Mouse (Mus musculus) CH12.LX (cell line): ENCODE measurements around the gene Gm49405.
"Not testable (repeated sequence)": the region's sequence is repeated elsewhere in the genome, so short reads cannot be mapped to it uniquely, and the experiment has no call there.

Source experiments
- CTCF ChIP-seq, 2 experiments: IDR thresholded peaks in 1 of 2; conservative IDR thresholded peaks in 1 of 2; 2 replicates each; pipeline ENCODE4 v1.5.1; 2011 to 2012; ENCODE audit warnings: low read depth in 2 of 2, low read length in 2 of 2, improper control_type of control experiment in 1 of 2, inconsistent platforms in 1 of 2, mild to moderate bottlenecking in 1 of 2, moderate library complexity in 1 of 2
- EP300 ChIP-seq: IDR thresholded peaks from 2 replicates; pipeline ENCODE4 v1.6.1; 2011; ENCODE audit warnings: low read length, improper control_type of control experiment
- GABPA ChIP-seq: IDR thresholded peaks from 2 replicates; pipeline ENCODE4 v1.6.1; 2012; ENCODE audit warnings: low read depth, low read length, improper control_type of control experiment, inconsistent platforms; ENCODE audit not compliant: insufficient replicate concordance
- MAX ChIP-seq: IDR thresholded peaks from 2 replicates; pipeline ENCODE4 v1.6.1; 2011; ENCODE audit warnings: low read length, improper control_type of control experiment
- MAZ ChIP-seq: IDR thresholded peaks from 2 replicates; pipeline ENCODE4 v1.6.1; 2012; ENCODE audit warnings: low read depth, mild to moderate bottlenecking, inconsistent platforms, low read length, improper control_type of control experiment, moderate library complexity
- PAX5 ChIP-seq: IDR thresholded peaks from 2 replicates; pipeline ENCODE4 v1.6.1; 2012; ENCODE audit warnings: low read length, inconsistent platforms, mixed read lengths
- POLR2A ChIP-seq: IDR thresholded peaks from 2 replicates; pipeline ENCODE4 v1.6.1; 2011; ENCODE audit warnings: low read depth, mild to moderate bottlenecking, improper control_type of control experiment, low read length
- POLR2AphosphoS2 ChIP-seq: IDR thresholded peaks from 2 replicates; pipeline ENCODE4 v1.6.1; 2011; ENCODE audit warnings: low read depth, low read length, improper control_type of control experiment
- RCOR1 ChIP-seq: conservative IDR thresholded peaks from 2 replicates; pipeline ENCODE4 v1.6.1; 2012; ENCODE audit warnings: low read depth, mild to moderate bottlenecking, inconsistent platforms, low read length, improper control_type of control experiment
- TBP ChIP-seq: conservative IDR thresholded peaks from 2 replicates; pipeline ENCODE4 v1.6.1; 2011; ENCODE audit warnings: low read depth, low read length, improper control_type of control experiment
- USF1 ChIP-seq: IDR thresholded peaks from 2 replicates; pipeline ENCODE4 v1.6.1; 2014; ENCODE audit warnings: low read depth, mild to moderate bottlenecking, inconsistent platforms, low read length, improper control_type of control experiment
- ZMIZ1 ChIP-seq: IDR thresholded peaks from 2 replicates; pipeline ENCODE4 v1.6.1; 2012; ENCODE audit warnings: low read depth, mild to moderate bottlenecking, inconsistent platforms, low read length, improper control_type of control experiment

GRCm38 (mm10) chr19:4041500-4041899 lies 41.1 kb downstream of the Gm49405 start:
- not testable (repeated sequence) for TF ChIP-seq CTCF (conservative IDR thresholded peaks at IDR 0.05 in 1 of 2, IDR thresholded peaks at IDR 0.05 in 1 of 2; ENCODE audit: low read depth in 2 of 2, low read length in 2 of 2); POLR2A; PAX5; TBP; MAX; EP300; ZMIZ1; USF1; GABPA; RCOR1; MAZ; POLR2AphosphoS2
